Mouse (Mus musculus) CH12.LX (cell line): ENCODE data around the gene Wasf1.

Source experiments
- CTCF ChIP-seq, 2 experiments: IDR thresholded peaks in 1 of 2; conservative IDR thresholded peaks in 1 of 2; 2 replicates each; pipeline ENCODE4 v1.5.1; 2011 to 2012; ENCODE audit warnings: low read depth in 2 of 2, low read length in 2 of 2, improper control_type of control experiment in 1 of 2, inconsistent platforms in 1 of 2, mild to moderate bottlenecking in 1 of 2, moderate library complexity in 1 of 2
- POLR2A ChIP-seq: IDR thresholded peaks from 2 replicates; pipeline ENCODE4 v1.6.1; 2011; ENCODE audit warnings: low read depth, mild to moderate bottlenecking, improper control_type of control experiment, low read length

DNA sequence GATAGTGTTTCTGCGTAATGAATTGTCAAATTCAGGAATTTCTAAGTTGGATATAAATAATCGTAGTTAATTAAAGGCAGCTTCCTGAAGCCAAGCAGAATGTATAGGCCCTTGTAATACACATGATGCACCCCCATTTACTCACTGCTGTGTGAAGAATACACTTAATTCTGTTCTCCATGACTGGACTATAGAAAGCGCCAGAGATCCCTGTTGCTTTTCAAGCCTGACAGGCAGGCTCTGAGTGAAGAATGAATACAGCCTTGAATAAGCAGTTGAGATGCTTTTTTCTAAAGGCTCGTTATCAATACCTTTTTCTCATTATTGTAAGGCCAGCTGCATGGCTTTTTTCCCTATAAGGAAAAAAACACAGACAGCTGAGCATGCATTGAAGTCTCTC is 59.4 kb downstream of the Wasf1 start:
- TF ChIP-seq CTCF (conservative IDR thresholded peaks at IDR 0.05 in 1 of 2, IDR thresholded peaks at IDR 0.05 in 1 of 2; ENCODE audit: low read depth in 2 of 2, low read length in 2 of 2) (no peak), POLR2A (no peak)
